Mouse (Mus musculus): ENCODE results near the gene 1700014D04Rik.
"Not testable (repeated sequence)": the region's sequence is repeated elsewhere in the genome, so short reads cannot be mapped to it uniquely, and the experiment has no call there.

Gene 1700014D04Rik

GRCm38 (mm10) chr13:59738455-59738854 lies 8.1 kb downstream of the 1700014D04Rik start:
- no peak for DNase-seq (ENCODE audit: extremely low read depth, low read depth)

- peak; percentile 74 for DNase-seq (ENCODE audit: extremely low read depth, low read depth)
Observed at GRCm38 (mm10) chr13:59735190-59735589, 11.4 kb downstream of the 1700014D04Rik start.

- peak; percentile 36 for DNase-seq (ENCODE audit: extremely low read depth, low read depth)
Observed at GRCm38 (mm10) chr13:59734347-59734746, 12.2 kb downstream of the 1700014D04Rik start.

- DNase-seq (ENCODE audit: extremely low read depth, low read depth): peak; percentile 74
Observed at GRCm38 (mm10) chr13:59733936-59734335, 12.6 kb downstream of the 1700014D04Rik start.

GRCm38 (mm10) chr13:59731652-59732051 lies 14.9 kb downstream of the 1700014D04Rik start, which contains the start of gene Spata31d1d:
TSS of gene Spata31d1d (minus strand) at chr13:59731752.
- no peak for DNase-seq (ENCODE audit: extremely low read depth, low read depth)

- peak; percentile 69 for DNase-seq (ENCODE audit: extremely low read depth, low read depth)
Observed at GRCm38 (mm10) chr13:59728378-59729093, 18.0 kb downstream of the 1700014D04Rik start.

- no peak for DNase-seq (ENCODE audit: extremely low read depth, low read depth)
Observed at GRCm38 (mm10) chr13:59726139-59726867, 20.2 kb downstream of the 1700014D04Rik start.

GRCm38 (mm10) chr13:59722089-59722488 lies 24.5 kb downstream of the 1700014D04Rik start:
- DNase-seq (ENCODE audit: extremely low read depth, low read depth): not testable (repeated sequence)

- no peak for DNase-seq (ENCODE audit: extremely low read depth, low read depth)
Observed at GRCm38 (mm10) chr13:59719475-59719874, 27.1 kb downstream of the 1700014D04Rik start.

- not testable (repeated sequence) for DNase-seq (ENCODE audit: extremely low read depth, low read depth)
Observed at GRCm38 (mm10) chr13:59718857-59719440, 27.6 kb downstream of the 1700014D04Rik start.

GRCm38 (mm10) chr13:59713710-59714109 lies 32.8 kb downstream of the 1700014D04Rik start:
- DNase-seq (ENCODE audit: extremely low read depth, low read depth): no peak

GRCm38 (mm10) chr13:59711984-59712383 lies 34.6 kb downstream of the 1700014D04Rik start, which contains the start of gene Spata31d1b:
TSS of gene Spata31d1b (plus strand) at chr13:59712284.
- not testable (repeated sequence) for DNase-seq (ENCODE audit: extremely low read depth, low read depth)

- no peak for DNase-seq (ENCODE audit: extremely low read depth, low read depth)
Observed at GRCm38 (mm10) chr13:59710230-59710629, 36.3 kb downstream of the 1700014D04Rik start, which contains the start of gene Spata31d1a. TSS of gene Spata31d1a (minus strand) at chr13:59710330.

GRCm38 (mm10) chr13:59704562-59704961 lies 42.0 kb downstream of the 1700014D04Rik start:
- DNase-seq (ENCODE audit: extremely low read depth, low read depth): no peak

- DNase-seq (ENCODE audit: extremely low read depth, low read depth): no peak
Observed at GRCm38 (mm10) chr13:59703514-59703913, 43.0 kb downstream of the 1700014D04Rik start.

GRCm38 (mm10) chr13:59700137-59700536 lies 46.4 kb downstream of the 1700014D04Rik start:
- not testable (repeated sequence) for DNase-seq (ENCODE audit: extremely low read depth, low read depth)

- no peak for DNase-seq (ENCODE audit: extremely low read depth, low read depth)
Observed at GRCm38 (mm10) chr13:59699131-59699530, 47.4 kb downstream of the 1700014D04Rik start.

GRCm38 (mm10) chr13:59695781-59696180 lies 50.8 kb downstream of the 1700014D04Rik start:
- DNase-seq (ENCODE audit: extremely low read depth, low read depth): no peak

- DNase-seq (ENCODE audit: extremely low read depth, low read depth): no peak
Observed at GRCm38 (mm10) chr13:59694008-59694407, 52.5 kb downstream of the 1700014D04Rik start, which contains the start of gene 4921517D22Rik. TSS of gene 4921517D22Rik (minus strand) at chr13:59694108.

- DNase-seq (ENCODE audit: extremely low read depth, low read depth): no peak
Observed at GRCm38 (mm10) chr13:59691478-59691877, 55.1 kb downstream of the 1700014D04Rik start.

All from MEL-GATA-1-ER (cell line).